14 mouse cellular contexts compared by ENCODE assay signal in the genomic region with DNA sequence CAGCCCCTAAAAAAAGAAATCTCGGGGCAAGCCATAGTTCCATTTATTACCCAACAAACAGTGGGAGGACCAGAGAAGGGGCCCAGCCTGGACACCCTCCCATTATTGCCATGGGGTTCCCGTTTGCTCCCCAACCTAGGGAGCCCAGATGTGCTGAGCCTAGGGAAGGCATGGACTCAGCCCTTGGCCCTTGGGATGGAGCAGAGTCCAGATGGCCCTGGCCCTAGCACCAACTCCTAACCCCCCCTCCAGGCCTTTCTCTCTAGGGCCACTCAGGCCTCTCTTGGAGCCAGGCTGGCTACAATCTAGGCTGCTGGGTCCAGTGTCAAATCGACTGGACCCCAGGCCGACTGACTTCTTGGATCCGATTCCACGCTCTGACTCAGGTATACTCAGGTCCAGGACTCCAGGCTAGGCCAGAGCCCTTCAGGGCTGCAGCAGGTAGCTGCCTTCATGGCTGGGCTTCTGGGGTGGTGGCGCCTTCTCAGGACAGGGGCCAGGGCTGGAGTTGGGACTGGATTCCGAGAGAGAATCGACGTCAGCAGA. TPM values are rescaled to one million over a fixed set of nuclear protein-coding genes. Genes with fewer than 3 reads are reported as not detected.
DNase-seq lines count a peak whose midpoint lies in the region; ATAC-seq and TF ChIP-seq lines count a peak whose summit lies in the region.
"Had no signal": no experiment of that assay in that cellular context is flagged by ENCODE, and none has a peak within 500 bp of the region (broad histone marks: within the 10 kb centered on the region; RNA-seq: fewer than 3 reads in every experiment).

No protein-coding gene starts in this region.

- H3K36me3 ChIP-seq in hindbrain, embryonic 11.5 days (ENCODE audit: control insufficient read depth, insufficient read depth, low read length) = no peaks in the 10 kb centered on the region
- peaks cover 4% of the 10 kb centered on the region; the same call in 1 of the 2 replicates for H3K36me3 ChIP-seq in midbrain, embryonic 14.5 days (ENCODE audit: control insufficient read depth, insufficient read depth, low read length)
- H3K36me3 ChIP-seq: G1E; limb, embryonic 15.5 days had no signal

- no peak overlapping the region for H3K27ac ChIP-seq in cortical plate, adult 2 months (ENCODE audit: insufficient read depth, low read length)
- no peak overlapping the region for H3K27ac ChIP-seq in hindbrain, embryonic 11.5 days (ENCODE audit: low read depth, low read length)
- H3K27ac ChIP-seq in midbrain, embryonic 14.5 days (replicated peaks; ENCODE audit: low read depth, low read length) = no peak overlapping the region
- H3K27ac ChIP-seq: limb, embryonic 15.5 days had no signal

- no peaks in the 10 kb centered on the region for H3K27me3 ChIP-seq in hindbrain, embryonic 11.5 days (ENCODE audit: control insufficient read depth, insufficient read depth, low read length)
- no peaks in the 10 kb centered on the region for H3K27me3 ChIP-seq in midbrain, embryonic 14.5 days (ENCODE audit: control insufficient read depth, insufficient read depth, low read length)

- H3K4me2 ChIP-seq in hindbrain, embryonic 11.5 days (replicated peaks; ENCODE audit: low read depth, low read length) = peak overlapping the region; percentile 74; the same call in 1 of the 2 replicates
- peak overlapping the region; percentile 87 for H3K4me2 ChIP-seq in midbrain, embryonic 14.5 days (ENCODE audit: low read length)

- no peak for TF ChIP-seq POLR2A in cortical plate, adult 2 months (IDR thresholded peaks at IDR 0.05; ENCODE audit: extremely low read depth, insufficient read depth, low read length)

- H3K4me3 ChIP-seq in cortical plate, adult 2 months (ENCODE audit: insufficient read depth, low read length) = peak overlapping the region; percentile 94; the same call in 1 of the 2 replicates
- no peak overlapping the region for H3K4me3 ChIP-seq in hindbrain, embryonic 11.5 days (ENCODE audit: low read depth, low read length)
- H3K4me3 ChIP-seq in midbrain, embryonic 14.5 days (replicated peaks; ENCODE audit: low read depth, low read length) = peak overlapping the region; percentile 75

- TF ChIP-seq CTCF in cortical plate, adult 2 months (IDR thresholded peaks at IDR 0.05; ENCODE audit: extremely low read depth, insufficient read depth, low read length) = no peak

- intact Hi-C loops in gastrocnemius, postnatal 36 days (cut with DNase I) = no loop called here

- no peak for ATAC-seq in hindbrain, embryonic 11.5 days (ENCODE audit: low FRiP score)
- ATAC-seq in midbrain, embryonic 14.5 days (ENCODE audit: low FRiP score, low TSS enrichment) = no peak
- ATAC-seq: activated CD4-positive, CD25-positive, alpha-beta regulatory T cell, adult 4 months had no signal

- peak overlapping the region; percentile 3; the same call in 1 of the 2 replicates for H3K9ac ChIP-seq in hindbrain, embryonic 11.5 days (ENCODE audit: low read depth, low read length)
- peak overlapping the region; percentile 97; the same call in 1 of the 2 replicates for H3K9ac ChIP-seq in midbrain, embryonic 14.5 days (replicated peaks; ENCODE audit: low read length)
- H3K9ac ChIP-seq: limb, embryonic 15.5 days had no signal

- H3K4me1 ChIP-seq in cortical plate, adult 2 months (ENCODE audit: control insufficient read depth, insufficient read depth, low read length) = peaks cover 2% of the 10 kb centered on the region; the same call in 1 of the 2 replicates
- H3K4me1 ChIP-seq in hindbrain, embryonic 11.5 days (replicated peaks; ENCODE audit: control insufficient read depth, insufficient read depth, low read length) = peaks cover 2% of the 10 kb centered on the region
- H3K4me1 ChIP-seq in midbrain, embryonic 14.5 days (ENCODE audit: control insufficient read depth, insufficient read depth, low read length) = peaks cover 57% of the 10 kb centered on the region

- WGBS in hindbrain, embryonic 11.5 days = 90% methylated on average over 10 of the region's 10 CpGs
- whole genome bisulfite sequencing in midbrain, embryonic 14.5 days = 90% methylated on average over 10 of the region's 10 CpGs

- H3K9me3 ChIP-seq in hindbrain, embryonic 11.5 days (ENCODE audit: control insufficient read depth, low read length) = no peaks in the 10 kb centered on the region
- no peaks in the 10 kb centered on the region for H3K9me3 ChIP-seq in midbrain, embryonic 14.5 days (ENCODE audit: control insufficient read depth, low read length)
- H3K9me3 ChIP-seq: G1E; limb, embryonic 15.5 days had no signal

- peak; percentile 59 for DNase-seq in cerebellum, adult 9-10 months
- DNase-seq in cerebellum, postnatal 14 days = no peak
- DNase-seq in hindbrain, embryonic 11.5 days (ENCODE audit: low spot score) = no peak
- DNase-seq in midbrain, embryonic 14.5 days = no peak
- DNase-seq in embryo, embryonic 10 days (ENCODE audit: low spot score) = no peak
- DNase-seq in gastrocnemius, postnatal 36 days = no peak
- no peak for DNase-seq in ovary, postnatal 14 days (ENCODE audit: low spot score)
- DNase-seq: gastrocnemius, postnatal 10 days; heart, postnatal 10 days; spleen, adult 18-20 months had no signal

RNA-seq across cellular contexts. Expression of a gene that starts 1.9 kb away (rescaled TPM):
- 88.2 and 97.6 TPM in 2 replicates for polyA plus RNA-seq in cortical plate, adult 2 months (2012; rRNA removed)
- polyA plus RNA-seq in hindbrain, embryonic 11.5 days (2014; fragmentation: Nextera tagmentation; extraction: Ambion mirVana) = 42.4 and 42.7 TPM in 2 replicates
- 121 and 154 TPM in 2 replicates for polyA plus RNA-seq in midbrain, embryonic 14.5 days (2014; fragmentation: Nextera tagmentation; extraction: Ambion mirVana)
- 10 to 100 TPM; 10.3 to 10.9 TPM for total RNA-seq in gastrocnemius, postnatal 36 days (2021)
- polyA plus RNA-seq: activated CD4-positive, CD25-positive, alpha-beta regulatory T cell, adult 4 months; G1E had no signal

RNA-seq across cellular contexts. Expression of a gene that starts 58.6 kb away (rescaled TPM):
- 59.8 and 67.8 TPM in 2 replicates for polyA plus RNA-seq in cortical plate, adult 2 months (2012; rRNA removed)
- polyA plus RNA-seq in hindbrain, embryonic 11.5 days (2014; fragmentation: Nextera tagmentation; extraction: Ambion mirVana) = 27.8 and 29.5 TPM in 2 replicates
- polyA plus RNA-seq in midbrain, embryonic 14.5 days (2014; fragmentation: Nextera tagmentation; extraction: Ambion mirVana) = 23.9 and 46.8 TPM in 2 replicates
- 10 to 100 TPM; 24.8 to 31.1 TPM for total RNA-seq in gastrocnemius, postnatal 36 days (2021)
- polyA plus RNA-seq: activated CD4-positive, CD25-positive, alpha-beta regulatory T cell, adult 4 months had no signal
